Mouse (Mus musculus) testis, adult 2 months (tissue): Measurements from ENCODE around the gene Cspg4.

Experiments used
- CTCF ChIP-seq: fragments of 200-500 bp; IDR thresholded peaks from 2 replicates; pipeline ENCODE4 v1.5.1; 2012; ENCODE audit warnings: low read depth, mild to moderate bottlenecking, inconsistent platforms, low read length, moderate library complexity; ENCODE audit not compliant: control insufficient read depth, insufficient read depth, insufficient replicate concordance
- POLR2A ChIP-seq: fragments of 200-500 bp; IDR thresholded peaks from 2 replicates; pipeline ENCODE4 v1.6.1; 2012; ENCODE audit warnings: low read depth, mild to moderate bottlenecking, inconsistent platforms, low read length, moderate library complexity; ENCODE audit not compliant: control insufficient read depth

GRCm38 (mm10) chr9:56883470-56883869 is 18.6 kb downstream of the Cspg4 start:
- TF ChIP-seq CTCF (no peak), POLR2A (no peak)
